Mouse (Mus musculus) gastrocnemius, adult 2 months (tissue): ENCODE measurements around the gene Olfr533. TPM values are rescaled to one million over a fixed set of nuclear protein-coding genes. Genes with fewer than 3 reads are reported as not detected.
"Not testable (repeated sequence)": the region's sequence is repeated elsewhere in the genome, so short reads cannot be mapped to it uniquely, and the experiment has no call there.

Experiments
- DNase-seq: peaks from one replicate; pipeline ENCODE4 v3.0.0; 2022
- H3K27ac ChIP-seq: fragments of 200-600 bp; 2 replicates; pipeline ENCODE4 v1.8.1; 2022; ENCODE audit warnings: mild to moderate bottlenecking
- H3K4me3 ChIP-seq: fragments of 200-600 bp; 2 replicates; pipeline ENCODE4 v1.8.1; 2022; ENCODE audit warnings: mild to moderate bottlenecking, moderate library complexity
- CTCF ChIP-seq: fragments of 200-600 bp; IDR thresholded peaks from 2 replicates; pipeline ENCODE4 v1.8.1; 2022; ENCODE audit warnings: antibody characterized with exemption, mild to moderate bottlenecking, moderate library complexity
- intact Hi-C: fragments of 180-260 bp; cut with DNase I; formaldehyde crosslinking; loops from one replicate; pipeline ENCODE4 v1.15.1; 2025
- long read RNA-seq, 2 experiments: library from polyadenylated mRNA; stranded (forward); transcript quantifications; one replicate each; pipeline ENCODE4 v2.0.0; 2021
- total RNA-seq, 2 experiments: library from RNA; stranded (reverse); gene quantifications; 2 replicates each; pipeline ENCODE4 v1.2.3; 2021

Olfr533 gene
- total RNA-seq = not detected
- long read RNA-seq, experiment 1 = 0 reads
- long read RNA-seq, experiment 2 = 0 reads

- H3K4me3 ChIP-seq, DNase-seq, intact Hi-C loops, H3K27ac ChIP-seq: not testable (repeated sequence)
Measured at GRCm38 (mm10) chr7:140463070-140463469, at the start of gene Olfr533. TSS of gene Olfr533 (plus strand) at chr7:140463370.

GRCm38 (mm10) chr7:140421539-140421938 lies 41.6 kb upstream of the Olfr533 start, which contains the start of gene Olfr532:
TSS of gene Olfr532 (minus strand) at chr7:140421639.
- TF ChIP-seq CTCF = no peak
- Histone ChIP-seq H3K4me3 (no peak within 1 kb of the TSS), H3K27ac (no peak within 1 kb of the TSS)
- no peak for DNase-seq
- intact Hi-C loops = no loop called here

- no peak for TF ChIP-seq CTCF
- DNase-seq = no peak
- Histone ChIP-seq H3K27ac (no peak overlapping the region), H3K4me3 (no peak overlapping the region)
- intact Hi-C loops = no loop called here
Measured at GRCm38 (mm10) chr7:140443141-140443540, 20.0 kb upstream of the Olfr533 start.

- Histone ChIP-seq H3K27ac (no peak overlapping the region), H3K4me3 (no peak overlapping the region)
- no peak for TF ChIP-seq CTCF
- intact Hi-C loops = no loop called here
- DNase-seq = no peak
Measured at GRCm38 (mm10) chr7:140477886-140478285, 14.7 kb downstream of the Olfr533 start.

GRCm38 (mm10) chr7:140478733-140479132 lies 15.6 kb downstream of the Olfr533 start:
- H3K4me3 ChIP-seq = no peak overlapping the region
- H3K27ac ChIP-seq = no peak overlapping the region
- TF ChIP-seq CTCF = no peak
- no peak for DNase-seq
- intact Hi-C loops = no loop called here

GRCm38 (mm10) chr7:140483916-140484315 lies 20.7 kb downstream of the Olfr533 start, which contains the start of gene Olfr535:
TSS of gene Olfr535 (plus strand) at chr7:140484216.
- no peak for TF ChIP-seq CTCF
- DNase-seq = no peak
- Histone ChIP-seq H3K4me3 (no peak within 1 kb of the TSS), H3K27ac (no peak within 1 kb of the TSS)
- intact Hi-C loops = no loop called here

- no peak for DNase-seq
- TF ChIP-seq CTCF = no peak
- intact Hi-C loops = no loop called here
- H3K27ac ChIP-seq = no peak overlapping the region
- H3K4me3 ChIP-seq = no peak overlapping the region
Measured at GRCm38 (mm10) chr7:140488981-140489380, 25.8 kb downstream of the Olfr533 start.

GRCm38 (mm10) chr7:140494231-140494630 lies 31.1 kb downstream of the Olfr533 start:
- H3K4me3 ChIP-seq = no peak overlapping the region
- intact Hi-C loops = no loop called here
- H3K27ac ChIP-seq = no peak overlapping the region
- TF ChIP-seq CTCF = no peak
- DNase-seq = no peak

GRCm38 (mm10) chr7:140494702-140495101 lies 31.5 kb downstream of the Olfr533 start:
- no peak for TF ChIP-seq CTCF
- H3K27ac ChIP-seq = no peak overlapping the region
- no peak overlapping the region for H3K4me3 ChIP-seq
- DNase-seq = no peak
- intact Hi-C loops = no loop called here

GRCm38 (mm10) chr7:140507346-140508021 lies 44.3 kb downstream of the Olfr533 start, which contains the start of gene Olfr536:
TSS of gene Olfr536 (minus strand) at chr7:140507396.
- H3K4me3 ChIP-seq, DNase-seq, H3K27ac ChIP-seq, intact Hi-C loops: not testable (repeated sequence)

Other genes starting within 250 kb of the Olfr533 start
- not detected for gene Cd163l1, start 245.1 kb upstream of the Olfr533 start, total RNA-seq
- not detected for gene 5830411N06Rik, start 216.1 kb upstream of the Olfr533 start, total RNA-seq
- not detected for gene Olfr525, start 142.5 kb upstream of the Olfr533 start, total RNA-seq
- gene Olfr527, start 129.4 kb upstream of the Olfr533 start, total RNA-seq = not detected
- not detected for gene Olfr60, start 101.7 kb upstream of the Olfr533 start, total RNA-seq
- not detected for gene Olfr530, start 87.0 kb upstream of the Olfr533 start, total RNA-seq
- gene Olfr531, start 60.5 kb upstream of the Olfr533 start, total RNA-seq = not detected
- not detected for gene Olfr532, start 41.7 kb upstream of the Olfr533 start, total RNA-seq
- gene Olfr535, start 20.8 kb downstream of the Olfr533 start, total RNA-seq = not detected
- gene Olfr536, start 44.0 kb downstream of the Olfr533 start, total RNA-seq = not detected
- gene Olfr538, start 104.5 kb downstream of the Olfr533 start, total RNA-seq = not detected
- gene Olfr46, start 137.9 kb downstream of the Olfr533 start, total RNA-seq = not detected
- not detected for gene Olfr61, start 165.6 kb downstream of the Olfr533 start, total RNA-seq
- not detected for gene Olfr53, start 183.1 kb downstream of the Olfr533 start, total RNA-seq
- not detected for gene Olfr539, start 196.6 kb downstream of the Olfr533 start, total RNA-seq
- not detected for gene Olfr45, start 218.6 kb downstream of the Olfr533 start, total RNA-seq
- gene Olfr541, start 233.9 kb downstream of the Olfr533 start, total RNA-seq = not detected